Mouse (Mus musculus) ES-E14 (cell line): ENCODE results near the gene Sec14l1. TPM values are rescaled to one million over a fixed set of nuclear protein-coding genes. Genes with fewer than 3 reads are reported as not detected.
A peak's percentile ranks its signal among the peaks of the same experiment; 100 is the strongest.

Source experiments
- DNase-seq: peaks from one replicate; pipeline ENCODE4 v3.0.0-alpha.2; 2013; ENCODE audit warnings: low read depth, low spot score
- H3K27ac ChIP-seq: 2 replicates; pipeline ENCODE4 v1.5.1; 2012; ENCODE audit warnings: low read depth, mild to moderate bottlenecking, low read length, moderate library complexity, mixed read lengths; ENCODE audit not compliant: poor library complexity, insufficient read depth, severe bottlenecking
- H3K36me3 ChIP-seq: 2 replicates; pipeline ENCODE4 v1.6.1; 2012; ENCODE audit warnings: mild to moderate bottlenecking, low read length, moderate library complexity, mixed read lengths; ENCODE audit not compliant: control insufficient read depth, poor library complexity, insufficient read depth, severe bottlenecking
- H3K4me1 ChIP-seq, 2 experiments: fragments of 150-350 bp in 1 of 2; sonication (generic) in 1 of 2; 2 replicates each; pipeline ENCODE4 v1.6.1; 2012; ENCODE audit warnings: low read length in 2 of 2, mild to moderate bottlenecking in 1 of 2, mixed read lengths in 1 of 2; ENCODE audit not compliant: control insufficient read depth in 2 of 2, insufficient read depth in 2 of 2, poor library complexity in 1 of 2
- H3K4me3 ChIP-seq, 2 experiments: fragments of 150-350 bp in 1 of 2; sonication (generic) in 1 of 2; 2 replicates each; pipeline ENCODE4 v1.5.1; 2012; ENCODE audit warnings: low read length in 2 of 2, low read depth in 1 of 2, mild to moderate bottlenecking in 1 of 2, mixed read lengths in 1 of 2; ENCODE audit not compliant: insufficient read depth in 1 of 2, poor library complexity in 1 of 2, severe bottlenecking in 1 of 2
- H3K9ac ChIP-seq: 2 replicates; pipeline ENCODE4 v1.6.1; 2012; ENCODE audit warnings: low read depth, mild to moderate bottlenecking, low read length, mixed read lengths; ENCODE audit not compliant: poor library complexity, insufficient read depth, severe bottlenecking
- H3K9me3 ChIP-seq: fragments of 150-350 bp; sonication (generic); 2 replicates; pipeline ENCODE4 v1.6.1; 2012; ENCODE audit warnings: low read depth, mild to moderate bottlenecking, low read length; ENCODE audit not compliant: control insufficient read depth, insufficient read depth
- CHD2 ChIP-seq: IDR thresholded peaks from 2 replicates; pipeline ENCODE4 v1.6.1; 2014; ENCODE audit warnings: mild to moderate bottlenecking, low read depth, low read length, inconsistent platforms
- HCFC1 ChIP-seq: IDR thresholded peaks from 2 replicates; pipeline ENCODE4 v1.6.1; 2012; ENCODE audit warnings: low read length, inconsistent platforms, borderline replicate concordance; ENCODE audit not compliant: insufficient read depth
- MAFK ChIP-seq: IDR thresholded peaks from 2 replicates; pipeline ENCODE4 v1.6.1; 2014; ENCODE audit warnings: mild to moderate bottlenecking, low read depth, low read length, inconsistent platforms; ENCODE audit not compliant: insufficient read depth
- ZC3H11A ChIP-seq: IDR thresholded peaks from 2 replicates; pipeline ENCODE4 v1.6.1; 2012; ENCODE audit warnings: low read depth, mild to moderate bottlenecking, inconsistent platforms, low read length, borderline replicate concordance
- ZNF384 ChIP-seq: IDR thresholded peaks from 2 replicates; pipeline ENCODE4 v1.6.1; 2012; ENCODE audit warnings: low read depth, low read length, inconsistent platforms
- in situ Hi-C, 2 experiments: fragments of 600-800 bp; cut with MboI; formaldehyde crosslinking; loops; one replicate each; pipeline ENCODE4 v1.15.1; 2025; ENCODE audit warnings: low sequenced_read_pairs in 2 of 2, inconsistent platforms in 1 of 2; ENCODE audit not compliant: unreplicated experiment in 2 of 2
- total RNA-seq: library from RNA; depleted of rRNA; stranded (reverse); fragments of 300-350 nt; gene quantifications from 2 replicates; pipeline ENCODE4 v1.2.3, GENCODE M21; 2012

Gene Sec14l1
- total RNA-seq, 1 experiment = 36.7 TPM

DNA sequence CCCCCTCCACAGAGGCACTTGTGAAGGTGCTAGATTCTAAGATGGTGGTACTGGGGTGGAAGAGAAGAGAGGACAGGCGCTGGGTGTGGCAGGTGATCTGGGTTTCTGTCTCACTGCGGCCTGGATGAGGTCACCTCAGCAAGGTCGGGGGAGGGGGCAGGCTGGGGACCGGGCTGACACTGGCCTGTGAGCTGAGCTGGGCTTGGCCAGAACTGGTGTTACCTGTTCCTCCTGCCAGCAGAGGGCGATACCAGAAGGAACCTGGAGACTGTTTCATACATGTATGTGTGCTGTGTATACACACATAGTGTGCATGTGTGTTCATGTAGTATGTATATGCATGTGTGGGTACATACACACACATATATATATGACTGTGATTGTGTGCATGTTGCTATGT lies 61.3 kb downstream of the Sec14l1 start:
- Histone ChIP-seq H3K4me3 (no peak overlapping the region), H3K4me1 (peaks cover 0 to 21% of the 10 kb centered on the region in 2 experiments; a peak in 3 of 4 replicates), H3K36me3 (no peaks in the 10 kb centered on the region), H3K9ac (peak overlapping the region; percentile 40), H3K27ac (peak overlapping the region; percentile 15; the same call in 1 of the 2 replicates), H3K9me3 (no peaks in the 10 kb centered on the region)
- no peak for TF ChIP-seq ZC3H11A
- no peak for TF ChIP-seq MAFK
- TF ChIP-seq ZNF384 = no peak
- no peak for TF ChIP-seq CHD2
- TF ChIP-seq HCFC1 = no peak
- in situ Hi-C loops = loop anchor here (5.0 to 10.0 kb wide), 2 partner anchors 99 to 102 kb away; no protein-coding TSS in a partner anchor
- peak; percentile 63 for DNase-seq

DNA sequence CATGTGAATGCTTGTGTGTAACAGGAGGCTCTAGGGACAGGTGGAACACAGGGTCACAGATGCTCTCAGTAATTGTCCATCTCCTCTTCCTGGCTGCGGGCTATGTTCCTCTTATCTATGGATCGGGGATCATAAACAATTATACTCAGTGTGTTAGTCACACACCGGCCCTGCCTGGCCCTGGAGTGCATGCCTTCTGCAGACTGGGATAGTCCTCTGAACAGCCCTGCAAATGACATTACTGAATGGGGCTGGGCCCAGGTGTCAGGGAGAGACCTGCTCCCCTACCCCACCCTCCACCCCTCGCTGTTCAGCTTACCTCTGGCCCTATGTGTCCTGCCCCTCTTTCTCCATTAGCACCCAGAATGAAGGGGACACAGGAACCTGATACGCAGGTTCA lies 61.9 kb downstream of the Sec14l1 start:
- no peak for DNase-seq
- no peak overlapping the region for H3K27ac ChIP-seq
- TF ChIP-seq CHD2 = no peak
- no peak for TF ChIP-seq MAFK
- H3K4me1 ChIP-seq = peaks cover 0 to 21% of the 10 kb centered on the region in 2 experiments; a peak in 3 of 4 replicates
- H3K9ac ChIP-seq = no peak overlapping the region
- in situ Hi-C loops = loop anchor here (5.0 to 10.0 kb wide), 2 partner anchors 100 to 102 kb away; no protein-coding TSS in a partner anchor
- no peak overlapping the region for H3K4me3 ChIP-seq
- no peaks in the 10 kb centered on the region for H3K36me3 ChIP-seq
- H3K9me3 ChIP-seq = no peaks in the 10 kb centered on the region

DNA sequence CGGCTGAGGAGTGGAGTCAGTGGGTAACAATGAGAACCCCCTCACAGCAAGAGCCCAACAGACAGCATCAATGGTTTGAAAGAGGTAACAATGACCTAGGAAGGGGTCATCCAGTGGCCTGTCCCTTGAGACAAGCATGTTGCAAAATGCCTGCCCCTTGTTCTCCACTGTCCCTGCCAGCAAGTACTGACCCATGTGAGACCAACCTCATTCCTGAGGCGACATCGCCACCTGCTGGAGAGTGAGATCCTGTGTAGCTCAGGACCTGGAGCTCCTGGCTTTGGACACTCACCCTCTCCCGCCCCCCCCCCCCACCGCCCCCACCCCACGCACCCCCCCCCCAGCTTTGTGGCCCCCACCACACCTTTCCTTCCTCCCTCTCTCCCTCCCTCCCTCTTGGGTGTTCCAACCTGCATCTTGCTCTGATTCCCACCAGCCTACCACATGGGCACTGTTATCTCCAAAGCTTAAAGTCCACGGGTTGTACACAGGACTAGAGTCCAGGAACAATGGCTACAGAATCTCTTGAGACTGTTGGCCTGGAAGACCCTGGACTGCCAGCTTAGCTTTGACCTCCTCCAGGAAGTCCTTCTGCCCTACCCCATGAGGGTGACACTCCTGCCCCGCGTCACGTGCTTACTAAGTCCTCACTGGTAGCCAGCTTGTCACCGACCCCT lies 62.5 kb downstream of the Sec14l1 start:
- H3K9ac ChIP-seq = no peak overlapping the region
- peaks cover 0 to 21% of the 10 kb centered on the region in 2 experiments; a peak in 3 of 4 replicates for H3K4me1 ChIP-seq
- no peak overlapping the region for H3K27ac ChIP-seq
- no peak for TF ChIP-seq CHD2
- no peak for TF ChIP-seq HCFC1
- TF ChIP-seq ZC3H11A = peak; percentile 87
- DNase-seq = peak; percentile 75
- H3K36me3 ChIP-seq = no peaks in the 10 kb centered on the region
- H3K9me3 ChIP-seq = no peaks in the 10 kb centered on the region
- in situ Hi-C loops = loop anchor here (5.0 to 10.0 kb wide), 2 partner anchors 100 to 103 kb away; no protein-coding TSS in a partner anchor
- no peak overlapping the region for H3K4me3 ChIP-seq

DNA sequence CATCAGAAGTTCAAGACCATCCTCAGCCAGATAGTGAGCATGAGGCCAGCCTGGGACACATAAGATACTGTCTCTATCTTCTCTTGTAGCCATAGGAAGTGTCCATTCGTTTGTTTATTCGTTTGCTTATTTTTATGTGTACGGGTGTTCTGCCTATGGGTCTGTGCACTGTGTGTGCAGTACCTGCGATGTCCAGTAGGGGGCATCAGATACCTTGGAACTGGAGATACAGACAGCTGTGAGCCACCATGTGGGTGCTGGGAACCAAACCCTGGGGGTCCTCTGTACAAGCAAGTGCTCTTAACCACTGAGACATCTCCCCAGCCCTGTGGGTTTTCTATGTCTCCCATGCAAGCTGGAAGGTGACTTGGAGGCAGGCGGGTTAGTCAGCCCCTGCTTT lies 64.9 kb downstream of the Sec14l1 start:
- no peaks in the 10 kb centered on the region for H3K9me3 ChIP-seq
- no peak overlapping the region for H3K27ac ChIP-seq
- H3K4me1 ChIP-seq = peaks cover 0 to 17% of the 10 kb centered on the region in 2 experiments; a peak in 3 of 4 replicates
- no peak overlapping the region for H3K4me3 ChIP-seq
- TF ChIP-seq ZNF384 = no peak
- TF ChIP-seq CHD2 = no peak
- no peak for TF ChIP-seq HCFC1
- H3K36me3 ChIP-seq = no peaks in the 10 kb centered on the region
- no peak for DNase-seq
- in situ Hi-C loops = loop anchor here (5.0 to 10.0 kb wide), 2 partner anchors 103 to 105 kb away; no protein-coding TSS in a partner anchor
- no peak overlapping the region for H3K9ac ChIP-seq

DNA sequence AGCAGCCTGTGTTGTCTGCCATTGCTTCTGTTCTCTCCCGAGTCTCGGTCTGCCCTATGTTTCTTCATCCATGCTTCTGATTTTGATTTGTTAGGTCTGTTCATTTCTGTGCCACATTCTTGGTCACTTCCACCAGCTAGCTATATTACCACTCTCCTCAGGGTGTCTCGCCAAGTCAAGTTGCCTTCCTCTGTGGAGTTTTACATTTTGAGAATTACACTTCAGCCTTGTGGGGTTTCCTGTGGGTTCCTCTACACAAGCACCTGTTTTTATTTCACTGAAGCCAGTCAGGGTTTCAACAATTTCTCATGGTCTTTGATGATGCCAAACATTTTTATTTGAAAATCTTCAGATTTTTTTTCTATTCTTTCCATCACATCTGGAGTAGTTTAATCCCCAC lies 67.8 kb downstream of the Sec14l1 start:
- TF ChIP-seq HCFC1 (no peak), ZC3H11A (no peak), MAFK (no peak), CHD2 (no peak), ZNF384 (no peak)
- H3K9ac ChIP-seq = no peak overlapping the region

More for the DNA sequence above, 67.8 kb downstream of the Sec14l1 start:
- DNase-seq = no peak
- no peaks in the 10 kb centered on the region for H3K9me3 ChIP-seq
- in situ Hi-C loops = no loop called here
- no peak overlapping the region for H3K4me3 ChIP-seq
- H3K36me3 ChIP-seq = no peaks in the 10 kb centered on the region
- H3K4me1 ChIP-seq = peaks cover 0 to under 1% of the 10 kb centered on the region in 2 experiments; a peak in 1 of 4 replicates
- H3K27ac ChIP-seq = no peak overlapping the region
